Mouse (Mus musculus): ENCODE results near the gene Lhfpl3. TPM values are rescaled to one million over a fixed set of nuclear protein-coding genes. Genes with fewer than 3 reads are reported as not detected.

Gene Lhfpl3
- total RNA-seq, 2 experiments from 2014 or later = not detected

DNA sequence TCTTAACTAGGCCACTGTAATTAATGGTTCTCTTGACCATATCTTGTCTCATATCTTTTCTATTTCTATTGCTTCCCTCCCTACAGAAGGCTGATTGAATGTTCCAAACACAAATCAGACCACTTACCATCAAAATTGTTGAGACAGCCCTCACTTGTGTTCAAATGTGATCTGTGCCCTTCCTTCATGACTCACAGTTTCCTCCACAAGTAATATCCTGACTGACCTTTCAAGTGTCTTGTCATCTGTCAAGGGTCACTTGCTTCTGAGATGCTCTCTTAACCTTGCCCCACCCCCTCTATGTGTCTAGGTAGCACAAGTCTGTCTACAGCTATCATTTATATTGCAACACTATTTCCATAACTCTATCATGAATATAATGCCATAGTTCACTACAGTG, 154.1 kb downstream of the Lhfpl3 start:
- ATAC-seq (replicated peaks; ENCODE audit: low FRiP score, low TSS enrichment, poor library complexity, severe bottlenecking) = no peak

DNA sequence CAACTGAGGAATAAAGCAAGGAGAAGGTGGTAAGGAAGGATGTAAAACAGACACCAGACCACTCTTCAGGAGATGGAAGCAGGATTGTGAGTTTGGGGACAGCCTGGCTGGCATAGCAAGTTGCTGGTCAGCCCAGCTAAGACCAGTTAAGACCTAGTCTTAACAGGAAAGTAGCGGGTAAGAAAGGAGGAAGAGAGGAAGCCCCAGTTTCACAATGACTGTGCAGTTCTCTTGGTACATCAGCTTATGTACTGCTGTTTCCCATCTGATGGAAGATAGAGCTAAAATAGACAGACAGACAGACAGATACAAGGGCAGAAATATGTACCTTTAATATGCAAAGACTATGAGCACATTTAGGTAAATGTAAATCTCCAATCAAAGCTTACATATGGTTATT, 171.3 kb downstream of the Lhfpl3 start:
- no peak for ATAC-seq (replicated peaks; ENCODE audit: low FRiP score, low TSS enrichment, poor library complexity, severe bottlenecking)

DNA sequence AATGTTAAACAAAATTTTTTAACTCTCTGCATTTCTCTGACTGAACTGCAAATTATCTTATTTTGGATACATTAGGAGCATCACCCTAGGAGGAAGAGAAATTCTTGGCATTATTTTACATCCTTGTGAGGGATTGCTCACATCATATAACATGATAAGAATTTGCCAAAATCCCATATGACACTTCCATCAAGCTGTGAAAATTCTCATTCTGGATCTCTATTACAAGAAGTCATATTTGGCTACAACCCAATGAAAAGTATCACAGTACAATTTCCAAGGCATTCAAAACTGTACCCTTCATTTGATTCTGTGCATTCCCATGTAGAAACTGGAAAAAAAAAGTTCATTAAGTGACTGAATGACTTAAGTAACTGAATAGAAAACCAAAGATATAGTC, 180.3 kb downstream of the Lhfpl3 start:
- no peak for ATAC-seq (replicated peaks; ENCODE audit: low FRiP score, low TSS enrichment, poor library complexity, severe bottlenecking)

DNA sequence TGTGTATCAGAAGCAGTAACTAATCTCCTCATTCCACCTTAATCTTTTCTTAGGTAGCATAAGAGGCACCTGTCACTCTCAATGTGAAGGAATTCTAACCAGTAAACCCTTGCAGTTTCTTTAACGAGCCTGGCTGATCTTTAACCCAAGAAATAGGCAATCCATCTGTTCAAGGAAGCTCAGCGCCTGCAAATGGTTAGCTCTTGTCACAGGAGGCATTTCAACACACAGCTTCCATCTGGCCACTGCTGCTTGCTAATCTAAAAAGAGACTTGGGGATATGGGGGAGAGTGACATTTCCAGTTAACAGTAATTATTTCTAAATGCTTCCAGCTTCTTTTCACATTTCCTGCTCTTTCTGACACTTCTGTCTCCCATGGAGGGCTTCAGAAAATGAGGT, 182.9 kb downstream of the Lhfpl3 start:
- ATAC-seq (replicated peaks; ENCODE audit: low FRiP score, low TSS enrichment, poor library complexity, severe bottlenecking) = no peak

DNA sequence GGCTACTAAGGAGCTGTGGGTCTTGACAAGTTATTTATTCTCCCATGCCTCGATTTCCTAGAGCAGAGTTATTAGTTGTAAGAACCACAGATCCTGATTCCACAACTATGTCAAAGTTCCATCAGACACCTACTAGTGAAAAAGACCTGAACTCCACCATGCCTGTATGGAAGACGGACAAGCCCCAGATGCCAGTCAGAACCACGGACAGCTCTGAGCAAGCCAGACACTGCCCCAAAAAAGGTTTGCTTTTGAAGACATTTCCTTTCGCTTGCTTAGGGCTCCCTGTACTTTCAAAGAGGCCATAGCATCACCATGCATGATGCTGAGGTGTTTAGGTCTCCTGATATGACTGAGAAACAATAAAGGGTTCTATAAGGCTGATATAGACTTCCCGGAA, 197.4 kb downstream of the Lhfpl3 start:
- no peak for ATAC-seq (replicated peaks; ENCODE audit: low FRiP score, low TSS enrichment, poor library complexity, severe bottlenecking)

DNA sequence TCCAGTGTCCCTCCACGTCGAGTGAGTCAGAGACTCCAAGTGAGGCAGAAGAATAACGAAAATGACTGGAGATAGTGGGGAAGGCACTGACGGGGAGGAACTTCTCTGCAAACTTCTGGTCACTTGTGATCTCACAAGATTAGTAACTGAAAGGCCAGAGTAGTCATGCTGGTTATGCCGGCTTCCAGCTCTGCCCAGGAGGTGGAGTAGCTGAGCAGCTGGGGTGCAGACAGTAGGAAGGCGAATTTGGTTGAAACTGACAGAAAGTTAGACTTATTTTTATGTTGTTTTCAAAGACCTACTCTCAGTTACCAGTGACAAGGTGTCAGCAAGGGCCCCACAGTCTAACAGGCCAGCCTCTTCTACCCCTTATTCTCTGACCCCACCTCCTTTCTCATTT, 217.4 kb downstream of the Lhfpl3 start:
- ATAC-seq (replicated peaks; ENCODE audit: low FRiP score, low TSS enrichment, poor library complexity, severe bottlenecking) = no peak

DNA sequence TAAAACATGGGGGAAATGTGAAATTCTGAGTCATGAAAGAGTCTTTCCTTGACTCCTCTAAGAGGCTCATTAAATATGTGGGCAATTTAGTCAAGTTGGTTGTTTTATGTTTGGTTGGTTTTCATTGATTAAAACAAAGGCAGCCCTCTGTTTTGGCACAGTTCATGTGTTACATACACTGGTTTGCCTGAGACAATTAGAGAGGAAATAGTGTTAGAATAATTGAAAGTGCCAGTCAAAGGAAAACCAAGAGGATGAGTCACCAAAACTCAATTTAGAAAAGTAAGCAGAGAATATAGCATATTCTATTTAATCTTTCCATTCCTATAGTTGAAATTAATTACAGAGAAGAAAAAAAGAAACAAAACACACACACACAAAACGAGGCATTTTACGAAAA, 240.9 kb downstream of the Lhfpl3 start:
- ATAC-seq (replicated peaks; ENCODE audit: low FRiP score, low TSS enrichment, poor library complexity, severe bottlenecking) = no peak

DNA sequence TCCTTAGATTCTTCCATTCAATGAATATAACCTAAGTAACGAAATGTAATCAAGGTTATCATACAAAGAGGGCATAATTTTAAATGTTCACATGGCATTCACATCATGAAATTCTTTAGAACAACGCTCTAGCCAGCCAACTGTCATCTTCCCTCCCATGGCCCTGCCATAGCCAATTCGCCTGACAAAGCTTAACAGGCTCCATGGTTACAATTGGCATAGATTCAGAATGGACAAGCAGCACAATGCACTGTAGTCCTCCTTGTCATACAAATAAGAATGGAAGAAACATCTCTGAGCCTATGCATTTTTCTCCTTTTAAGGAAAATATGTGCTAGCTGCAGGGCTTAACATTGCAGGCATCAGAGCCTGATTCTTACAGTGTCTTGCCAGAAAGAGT, 254.0 kb downstream of the Lhfpl3 start:
- no peak for ATAC-seq (replicated peaks; ENCODE audit: low FRiP score, low TSS enrichment, poor library complexity, severe bottlenecking)

DNA sequence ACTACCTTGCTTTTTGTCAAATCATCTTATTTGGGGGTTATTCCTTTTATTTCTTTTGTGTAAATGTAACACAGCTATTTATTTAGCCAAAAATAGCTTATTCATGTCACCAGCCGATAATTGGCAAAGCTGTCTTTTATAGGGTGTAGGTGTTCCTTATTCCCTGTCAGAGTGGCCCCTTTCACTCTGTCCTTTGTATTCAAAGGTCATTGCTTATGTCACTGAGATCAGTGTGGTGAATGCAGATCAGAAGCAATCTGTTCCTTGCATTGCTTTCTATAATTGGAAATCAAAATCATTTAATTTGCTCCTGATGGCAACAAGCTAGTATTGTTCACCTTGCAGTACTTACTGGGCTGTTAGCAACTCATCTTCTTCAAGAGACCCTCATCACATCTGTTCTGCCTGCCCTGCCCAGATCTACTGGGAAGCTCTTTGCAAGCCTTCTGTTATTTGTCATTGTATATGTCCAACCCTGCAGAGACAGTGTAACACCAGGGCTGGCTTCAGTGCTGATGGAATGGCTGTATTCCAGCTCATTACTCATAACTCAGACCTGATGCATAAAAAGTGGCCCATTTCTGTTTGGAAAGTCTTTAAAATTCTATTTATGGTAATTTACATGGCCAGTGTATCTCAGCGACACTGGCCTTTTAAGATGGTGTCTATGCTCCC, 257.4 kb downstream of the Lhfpl3 start:
- no peak for ATAC-seq (replicated peaks; ENCODE audit: low FRiP score, low TSS enrichment, poor library complexity, severe bottlenecking)

DNA sequence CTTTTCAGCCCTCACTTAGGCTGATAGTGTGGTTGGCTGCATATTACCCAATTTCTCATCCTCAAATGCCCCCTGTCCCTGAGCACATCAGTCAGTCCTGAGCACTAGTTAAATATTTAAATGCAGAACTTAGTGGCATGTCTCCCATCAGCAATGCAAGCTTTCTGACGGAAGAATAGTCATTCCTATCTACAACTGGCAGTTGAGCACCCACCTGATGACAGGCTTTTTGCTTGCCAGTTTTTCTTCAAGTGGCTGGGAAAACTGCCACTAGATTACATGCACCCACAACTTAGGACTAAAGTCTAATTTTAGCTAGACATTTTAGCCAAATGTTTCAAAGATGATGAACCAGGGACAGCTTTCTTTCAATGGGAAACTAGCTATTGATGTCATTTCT, 260.3 kb downstream of the Lhfpl3 start:
- no peak for ATAC-seq (replicated peaks; ENCODE audit: low FRiP score, low TSS enrichment, poor library complexity, severe bottlenecking)

DNA sequence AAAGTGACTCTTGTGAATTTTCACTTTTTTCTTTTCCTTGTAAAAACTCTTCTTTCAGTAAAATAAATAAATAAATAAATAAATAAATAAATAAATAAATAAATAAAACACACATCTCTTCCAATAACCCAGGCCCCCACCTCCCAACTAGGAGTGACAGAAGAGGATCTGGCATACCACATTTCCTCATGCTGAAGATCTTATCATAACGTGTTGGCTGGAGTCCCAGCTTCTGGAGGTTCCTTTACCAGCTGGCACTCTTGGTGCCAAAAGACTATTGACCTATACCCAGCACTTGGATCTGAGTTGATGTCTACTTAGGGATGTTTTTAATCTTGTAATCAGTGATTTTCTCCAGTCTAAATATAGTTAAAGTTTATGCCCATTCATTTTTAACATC, 264.6 kb downstream of the Lhfpl3 start:
- ATAC-seq (replicated peaks; ENCODE audit: low FRiP score, low TSS enrichment, poor library complexity, severe bottlenecking) = no peak

DNA sequence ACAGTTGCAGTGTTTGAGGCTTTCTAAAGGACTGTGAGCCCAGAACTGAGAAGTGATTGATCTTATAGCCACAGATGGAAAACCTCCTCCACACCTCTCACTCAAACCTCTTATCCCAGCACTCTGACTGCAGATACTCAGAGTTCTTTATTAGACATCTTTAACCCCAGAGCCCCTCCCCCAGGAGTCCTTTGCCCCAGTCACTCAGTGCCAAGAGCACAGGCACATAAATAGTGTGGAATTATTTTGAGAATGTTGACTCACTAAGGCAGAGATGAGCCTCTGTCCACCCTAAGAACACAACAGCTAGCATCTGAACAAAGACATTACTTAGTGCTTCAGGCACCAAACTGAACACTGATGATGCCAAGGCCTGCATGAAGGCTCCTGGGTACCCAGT, 268.1 kb downstream of the Lhfpl3 start:
- ATAC-seq (replicated peaks; ENCODE audit: low FRiP score, low TSS enrichment, poor library complexity, severe bottlenecking) = no peak

DNA sequence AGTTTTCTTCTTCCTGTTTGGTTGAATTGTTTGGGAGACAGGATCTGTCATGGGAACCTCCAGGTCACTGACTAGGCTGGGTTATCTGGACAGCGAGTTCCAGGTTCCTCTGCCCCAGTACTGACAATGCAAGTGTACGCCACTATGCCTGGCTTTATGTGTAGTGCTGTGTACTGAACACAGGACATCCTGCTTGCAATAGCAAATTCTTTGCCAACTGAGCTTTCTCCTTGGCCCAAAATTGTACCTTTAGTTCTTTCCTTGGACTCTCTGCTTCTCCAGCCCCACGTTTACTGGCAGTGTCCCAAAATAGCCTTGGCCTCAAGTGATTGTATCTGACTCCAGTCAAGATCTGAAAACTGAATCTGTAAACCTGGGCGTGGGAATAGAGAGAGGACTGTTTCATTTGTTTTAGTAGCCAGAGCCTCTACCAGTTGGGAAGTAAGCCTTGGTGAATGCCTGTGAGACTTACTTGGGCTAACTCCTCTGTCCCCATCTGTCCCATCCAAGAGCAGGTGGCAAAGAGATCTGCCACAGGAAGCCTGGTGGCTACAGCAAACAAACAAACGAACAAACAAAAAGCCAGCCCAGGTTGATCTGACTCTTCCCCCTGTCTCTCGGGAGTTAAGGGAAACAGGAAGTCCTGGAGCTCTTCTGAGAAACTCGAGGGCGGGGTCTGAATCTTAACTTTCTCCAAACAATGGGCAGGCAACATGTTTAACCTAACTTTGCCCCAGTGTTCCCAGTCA, 269.9 kb downstream of the Lhfpl3 start:
- no peak for ATAC-seq (replicated peaks; ENCODE audit: low FRiP score, low TSS enrichment, poor library complexity, severe bottlenecking)

DNA sequence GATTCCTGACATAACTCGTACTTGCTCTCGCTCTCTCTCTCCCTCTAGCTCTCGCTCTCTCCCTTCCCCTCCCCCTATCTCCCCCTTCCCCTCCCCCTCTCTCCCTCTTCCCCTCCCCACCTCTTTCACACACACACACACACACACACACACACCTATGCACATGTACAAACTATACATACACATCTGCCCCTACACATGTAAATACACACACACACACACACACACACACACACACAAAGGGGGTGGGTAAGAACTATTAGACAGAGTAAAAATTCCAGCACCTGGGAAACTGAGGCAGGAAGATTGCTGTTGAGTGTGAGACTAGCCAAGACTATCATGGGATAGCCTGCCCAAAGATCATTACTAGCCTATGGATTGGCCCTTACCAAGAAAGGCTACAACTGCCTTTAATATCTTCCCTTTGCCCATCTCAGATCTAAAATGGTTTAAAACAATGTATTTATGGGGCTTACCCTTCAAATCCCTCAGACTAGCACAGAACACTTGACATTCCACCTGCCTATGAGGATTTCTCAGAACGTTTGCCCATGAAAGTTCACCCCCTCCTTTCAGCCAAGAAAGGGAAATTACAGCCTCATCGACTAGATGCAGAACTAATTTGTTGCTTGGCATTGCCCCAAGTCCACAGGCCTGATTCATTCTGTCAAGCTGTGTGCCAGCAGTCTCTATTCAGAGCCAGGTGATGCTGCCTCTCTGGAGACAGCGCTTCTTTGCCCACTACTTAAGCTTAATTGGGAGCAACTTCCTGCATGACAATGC, 289.3 kb downstream of the Lhfpl3 start:
- no peak for ATAC-seq (replicated peaks; ENCODE audit: low FRiP score, low TSS enrichment, poor library complexity, severe bottlenecking)

DNA sequence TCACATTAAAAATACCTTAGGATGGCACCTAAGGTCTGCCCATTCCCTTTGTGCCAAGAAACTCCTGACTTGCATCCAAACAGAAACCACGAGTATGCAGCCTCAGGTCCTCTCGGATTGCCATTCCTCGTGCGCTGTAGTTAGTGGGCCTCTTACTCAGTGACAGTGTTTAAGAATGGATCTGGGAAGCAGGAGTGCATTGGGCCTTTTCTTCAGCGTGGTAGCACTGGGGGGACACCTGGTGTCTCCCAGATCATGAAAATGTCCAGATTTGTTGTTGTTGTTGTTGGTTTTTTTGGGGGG, 289.8 kb downstream of the Lhfpl3 start:
- no peak for ATAC-seq (replicated peaks; ENCODE audit: low FRiP score, low TSS enrichment, poor library complexity, severe bottlenecking)

DNA sequence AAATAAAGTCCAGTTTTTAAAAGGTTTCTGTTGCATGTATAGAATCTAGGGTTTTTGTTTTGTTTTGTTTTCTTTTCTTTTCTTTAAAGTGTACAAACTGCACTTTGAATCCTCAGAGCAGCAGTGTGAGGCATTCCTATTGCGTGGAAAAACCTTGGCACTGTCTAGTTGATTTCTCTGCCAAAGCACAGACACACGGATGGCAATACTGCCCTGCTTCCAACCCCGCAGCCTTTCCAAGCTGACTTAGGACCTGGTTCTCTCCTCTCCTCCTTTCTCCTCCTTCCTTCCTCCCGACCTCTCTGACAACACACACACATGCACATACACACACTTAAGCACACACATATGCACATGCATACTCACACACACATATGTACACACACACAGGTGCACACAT, 294.6 kb downstream of the Lhfpl3 start:
- no peak for ATAC-seq (replicated peaks; ENCODE audit: low FRiP score, low TSS enrichment, poor library complexity, severe bottlenecking)

DNA sequence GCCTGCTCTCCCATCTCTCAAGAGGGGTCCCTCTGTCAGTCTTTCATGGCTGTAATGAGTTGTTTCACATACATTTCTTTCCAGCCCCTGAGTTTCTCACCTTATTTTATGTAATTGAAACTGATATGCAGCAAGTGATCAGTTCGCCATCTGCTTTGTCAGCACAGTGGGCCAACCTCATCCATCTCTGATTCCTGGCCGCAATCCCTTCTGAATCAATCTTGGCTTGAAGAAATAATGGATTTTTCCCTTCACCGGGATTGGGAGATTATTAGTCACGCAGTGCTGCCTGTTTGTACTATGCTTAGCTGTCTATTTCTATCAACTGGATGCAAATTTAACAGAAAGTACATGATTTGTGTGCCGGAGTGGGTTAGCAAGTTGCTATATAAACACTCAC, 297.0 kb downstream of the Lhfpl3 start:
- no peak for ATAC-seq (replicated peaks; ENCODE audit: low FRiP score, low TSS enrichment, poor library complexity, severe bottlenecking)

DNA sequence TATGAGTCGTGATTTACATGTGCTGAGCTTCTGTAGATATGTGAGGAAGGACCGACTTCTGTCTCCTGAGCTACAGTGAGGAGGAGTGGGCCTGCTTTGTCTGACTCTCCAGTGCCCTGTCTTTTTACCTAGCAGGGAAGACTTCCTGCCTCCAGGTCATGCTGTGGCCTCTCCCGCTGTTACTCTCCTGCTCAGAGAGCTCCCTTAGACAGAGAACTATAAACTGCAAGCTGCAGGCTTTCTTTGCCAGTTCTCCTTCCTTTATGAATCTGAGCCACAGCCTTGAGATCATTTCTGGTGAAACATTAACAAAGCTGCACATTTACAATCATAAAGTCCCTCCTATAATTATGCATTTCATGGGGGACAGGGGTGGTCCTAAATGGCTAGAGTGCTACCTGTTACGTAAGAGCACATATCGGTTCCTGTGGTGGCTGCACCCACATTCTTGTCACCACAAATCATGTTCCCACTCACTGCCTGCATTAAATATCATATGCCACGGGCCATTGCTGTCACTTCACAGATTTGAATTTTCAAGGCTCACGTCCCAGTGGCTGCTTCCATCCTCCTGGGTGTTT, 303.3 kb downstream of the Lhfpl3 start:
- ATAC-seq (replicated peaks; ENCODE audit: low FRiP score, low TSS enrichment, poor library complexity, severe bottlenecking) = no peak

DNA sequence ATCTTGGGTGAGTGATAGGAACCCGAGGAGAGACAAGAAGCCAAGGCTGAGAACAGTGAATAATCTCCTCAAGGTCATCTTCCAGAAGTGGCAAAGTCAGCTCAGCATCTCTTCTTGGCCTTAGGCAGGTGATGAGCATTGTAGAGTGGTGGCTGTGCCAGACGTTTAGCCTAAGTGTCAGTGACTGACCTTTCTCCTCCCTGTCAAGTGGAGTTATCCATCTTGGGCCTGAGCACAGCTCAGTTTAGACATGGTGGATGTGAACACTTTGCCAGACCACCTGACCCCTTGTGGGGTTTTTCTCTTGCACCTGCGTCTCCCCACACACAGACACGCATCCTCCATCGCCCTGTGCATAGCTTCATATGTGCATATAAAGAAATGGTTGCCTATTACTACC, 305.6 kb downstream of the Lhfpl3 start:
- ATAC-seq (replicated peaks; ENCODE audit: low FRiP score, low TSS enrichment, poor library complexity, severe bottlenecking) = no peak

DNA sequence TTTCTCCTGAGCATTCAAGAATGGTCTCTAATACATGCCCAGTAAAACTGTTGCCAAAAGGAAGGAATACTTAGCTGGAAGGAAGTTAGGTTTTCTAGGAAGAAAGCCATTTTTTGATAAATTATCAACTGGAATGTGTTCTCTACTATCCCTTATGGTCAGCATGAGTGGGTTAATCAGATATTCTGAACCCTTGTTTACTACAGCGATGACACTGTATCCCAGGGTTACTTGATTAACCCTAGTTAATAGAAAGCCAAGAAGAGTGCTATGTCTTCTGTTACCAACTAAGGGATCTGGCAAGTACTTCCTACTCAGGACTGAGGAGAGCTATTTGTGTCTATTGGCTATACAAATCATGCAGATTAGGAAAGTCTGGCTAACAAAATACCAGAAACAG, 349.0 kb downstream of the Lhfpl3 start:
- no peak for ATAC-seq (replicated peaks; ENCODE audit: low FRiP score, low TSS enrichment, poor library complexity, severe bottlenecking)

DNA sequence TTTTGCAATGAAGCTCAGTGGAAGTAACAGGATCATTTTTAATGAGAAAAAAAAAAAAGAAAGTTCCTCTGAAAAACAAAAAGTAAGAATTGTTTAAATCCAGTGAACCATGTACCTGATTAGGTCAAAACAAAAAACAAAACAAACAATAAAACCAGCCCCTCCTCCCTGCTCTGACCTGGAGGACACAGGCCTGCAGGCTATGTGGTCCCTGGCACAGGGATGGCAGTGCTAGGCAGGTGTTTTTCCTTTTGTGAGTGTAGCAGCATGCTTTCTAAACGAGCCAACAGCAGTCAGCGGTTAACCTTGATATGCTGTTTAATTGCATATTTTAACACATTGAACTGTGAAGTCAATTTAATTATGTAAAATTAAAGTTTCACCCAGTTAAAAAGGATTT, 360.7 kb downstream of the Lhfpl3 start:
- no peak for ATAC-seq (replicated peaks; ENCODE audit: low FRiP score, low TSS enrichment, poor library complexity, severe bottlenecking)

Measured in megakaryocyte-erythroid progenitor cell, adult 5-6 weeks (primary cell).